Mouse (Mus musculus) inflammation-experienced regulatory T-cells (primary cell): ENCODE results near the gene Nod2. TPM values are rescaled to one million over a fixed set of nuclear protein-coding genes. Genes with fewer than 3 reads are reported as not detected.

Experiments used
- polyA plus RNA-seq, 2 experiments: library from polyadenylated mRNA; unstranded; fragments of 100-300 nt; shearing (Covaris generic); gene quantifications; one replicate each; pipeline ENCODE4 v1.2.1; 2017

Gene Nod2
- polyA plus RNA-seq: 1 to 10 TPM in 1 of 2 experiments, under 1 TPM in 1; 0.77 to 3.1 TPM

DNA sequence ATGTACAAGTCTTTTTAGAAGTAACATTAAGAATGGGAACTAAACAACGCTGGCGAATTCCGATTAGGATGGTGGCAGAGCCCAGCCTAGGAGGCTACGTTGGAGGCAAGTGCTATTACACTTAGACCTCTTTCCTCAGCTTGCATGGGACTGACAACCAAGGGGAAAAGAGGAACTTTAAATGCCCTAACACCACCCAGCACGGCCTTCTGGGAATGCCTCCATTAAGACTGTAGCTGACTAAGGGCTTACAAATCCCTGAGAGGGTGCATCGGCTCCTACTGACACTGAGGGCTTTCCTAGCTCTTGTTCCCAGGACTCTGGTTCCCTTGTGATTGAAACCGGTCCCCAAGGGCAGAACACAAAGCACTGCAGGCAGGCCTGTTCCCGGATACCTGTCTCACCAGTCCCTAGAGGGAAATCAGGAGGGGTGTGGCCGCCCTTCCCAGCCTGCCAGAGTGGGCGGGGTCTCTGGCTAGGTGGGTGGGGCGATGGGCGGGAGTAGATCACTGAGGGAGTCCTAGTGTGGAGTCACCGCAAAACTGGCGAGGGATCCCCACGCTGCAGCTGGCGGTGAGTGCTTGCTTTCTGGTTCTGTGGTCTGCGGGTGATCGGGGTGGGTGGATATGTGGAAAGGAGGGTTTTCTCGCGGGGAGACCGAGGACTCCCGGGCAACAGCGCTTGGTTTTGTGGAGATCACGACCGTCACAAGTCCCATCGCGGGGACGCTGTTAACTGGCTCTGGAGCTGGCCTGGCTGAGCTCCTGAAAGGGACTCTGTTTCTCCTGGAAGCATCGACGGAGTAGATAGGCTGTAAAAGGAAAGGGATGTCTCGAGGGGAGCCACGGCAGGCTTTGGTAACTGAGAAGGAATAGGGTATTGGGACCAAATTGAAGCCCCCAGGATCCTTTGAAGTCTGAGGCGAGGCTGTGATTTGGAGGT is at the start of gene Nod2:
Gene Nod2 (plus strand): TSS at position 479 of the 942 bp plus-strand sequence.

DNA sequence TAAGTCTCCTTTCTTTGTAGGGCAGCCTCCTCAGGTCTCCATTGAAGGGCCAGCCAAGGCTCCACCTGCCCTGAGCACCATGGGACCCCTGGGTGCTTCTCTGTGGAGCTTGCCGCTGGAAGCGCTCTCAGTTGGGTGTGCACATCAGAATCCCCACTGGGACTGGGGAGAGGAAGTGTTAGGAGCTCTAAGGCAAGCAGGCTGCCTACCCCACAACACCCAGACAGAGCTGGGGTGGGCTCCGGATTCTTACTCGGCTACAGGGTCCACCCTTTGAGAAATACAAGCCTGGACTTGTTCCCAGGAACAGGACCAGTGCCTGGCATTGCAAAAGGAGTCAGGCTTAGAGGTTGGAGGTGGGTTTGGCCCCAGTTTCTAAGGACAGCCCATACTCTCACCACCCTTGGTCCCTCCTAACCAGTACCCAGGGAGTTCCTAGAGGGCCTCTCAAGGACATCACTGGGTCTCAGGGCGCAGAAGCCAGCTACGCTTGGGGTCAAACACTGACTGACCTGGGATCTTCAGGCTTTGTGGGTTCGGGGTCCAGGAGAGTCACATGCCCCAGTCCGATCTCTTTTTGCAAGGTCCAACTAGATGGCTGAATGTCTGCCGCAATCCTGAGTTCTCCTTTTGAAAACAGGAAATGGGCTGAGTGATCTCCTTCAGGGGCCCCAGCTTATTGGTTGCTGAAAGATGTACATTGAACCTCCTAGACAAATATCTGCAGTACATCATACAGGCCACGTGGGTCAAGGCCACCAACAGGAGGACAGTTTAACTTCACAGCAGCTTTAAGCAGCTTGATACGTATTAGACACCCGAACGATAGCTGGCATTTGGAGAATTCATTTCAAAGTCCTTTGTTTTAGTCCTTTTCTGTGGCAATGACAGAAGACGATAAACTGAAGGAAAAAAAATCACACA is 11.4 kb upstream of the Nod2 start, which contains the start of gene Snx20:
Gene Snx20 (minus strand): TSS at position 655 of the 924 bp plus-strand sequence.

DNA sequence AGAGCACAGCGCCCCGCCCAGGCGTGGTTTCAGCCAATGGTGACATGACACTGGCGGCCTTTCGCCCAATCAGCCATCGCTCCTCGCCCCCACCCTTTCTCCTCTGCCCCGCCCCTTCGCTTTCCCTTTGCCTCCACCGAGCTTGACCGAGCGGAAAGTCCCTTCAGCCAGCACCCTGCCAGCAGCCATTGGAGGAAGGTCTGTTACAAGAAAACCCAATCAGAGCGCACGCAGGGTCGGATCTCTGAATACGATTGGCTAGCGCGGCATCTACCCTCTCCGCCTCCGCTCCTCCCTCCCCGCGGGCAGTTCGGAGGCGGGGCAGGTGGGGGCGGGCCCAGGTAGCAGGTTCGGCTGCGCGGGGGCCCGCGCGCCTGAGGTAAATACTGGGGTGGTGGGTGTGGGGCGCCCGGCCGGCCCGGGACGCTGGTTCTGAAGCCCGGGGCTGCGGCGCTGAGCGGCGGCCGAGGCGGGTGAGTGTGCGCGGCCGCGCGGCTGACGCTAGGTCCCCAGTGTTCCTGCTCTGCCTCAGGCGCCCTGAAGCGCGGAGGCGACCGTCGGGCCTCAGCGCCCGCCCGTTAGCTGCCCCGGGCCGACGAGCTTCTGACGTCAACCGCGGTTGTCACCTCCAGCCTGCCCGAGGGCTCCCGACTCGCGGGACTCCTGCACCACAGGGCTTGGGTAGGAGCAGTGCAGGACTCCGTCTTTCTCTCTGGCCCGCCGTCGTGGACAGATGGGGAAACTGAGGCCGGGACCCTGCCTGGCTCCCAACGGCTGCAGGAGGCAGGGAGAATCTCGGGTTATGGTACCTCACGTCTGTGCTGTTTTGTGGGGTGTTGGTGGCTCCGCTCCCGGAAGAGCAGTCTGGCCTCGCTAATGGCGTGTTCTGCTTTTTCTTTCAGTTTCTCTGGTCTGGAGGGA is 49.9 kb downstream of the Nod2 start, which contains the start of gene Cyld:
Gene Cyld (plus strand): TSS at position 308 of the 921 bp plus-strand sequence.

Other genes starting within 250 kb of the Nod2 start
- under 1 TPM in 1 of 2 experiments, not detected in 1; 0.29 TPM for gene Nkd1, start 126.0 kb upstream of the Nod2 start, polyA plus RNA-seq
- 100 to 1,000 TPM in 1 of 2 experiments, 10 to 100 TPM in 1; 89.9 to 145 TPM for gene Snx20, start 11.2 kb upstream of the Nod2 start, polyA plus RNA-seq
- 100 to 1,000 TPM; 128 to 141 TPM for gene Cyld, start 49.7 kb downstream of the Nod2 start, polyA plus RNA-seq